Mouse (Mus musculus) embryonic facial prominence, embryonic 10.5 days (tissue): ENCODE results near the gene Grm1. TPM values are rescaled to one million over a fixed set of nuclear protein-coding genes. Genes with fewer than 3 reads are reported as not detected.
A peak's percentile ranks its signal among the peaks of the same experiment; 100 is the strongest.
"Not testable (repeated sequence)": the region's sequence is repeated elsewhere in the genome, so short reads cannot be mapped to it uniquely, and the experiment has no call there.

Source experiments
- DNase-seq: peaks from one replicate; pipeline ENCODE4 v3.0.0-alpha.2; 2017; ENCODE audit warnings: low spot score
- H3K27ac ChIP-seq: fragments of 300-500 bp; sonication (generic); replicated peaks from 2 replicates; pipeline ENCODE4 v1.5.1; 2016; ENCODE audit warnings: mild to moderate bottlenecking
- H3K27me3 ChIP-seq: fragments of 300-500 bp; sonication (generic); replicated peaks from 2 replicates; pipeline ENCODE4 v1.6.1; 2016; ENCODE audit warnings: low read depth, mild to moderate bottlenecking; ENCODE audit not compliant: poor library complexity, severe bottlenecking
- H3K36me3 ChIP-seq: fragments of 300-500 bp; sonication (generic); replicated peaks from 2 replicates; pipeline ENCODE4 v1.6.1; 2016; ENCODE audit warnings: mild to moderate bottlenecking, moderate library complexity
- H3K4me1 ChIP-seq: fragments of 300-500 bp; sonication (generic); 2 replicates; pipeline ENCODE4 v1.6.1; 2016
- H3K4me3 ChIP-seq: fragments of 300-500 bp; sonication (generic); 2 replicates; pipeline ENCODE4 v1.5.1; 2016; ENCODE audit warnings: mild to moderate bottlenecking, moderate library complexity
- H3K9me3 ChIP-seq: fragments of 300-500 bp; sonication (generic); 2 replicates; pipeline ENCODE4 v1.6.1; 2016; ENCODE audit warnings: mild to moderate bottlenecking
- WGBS: fragments of 180-500 bp; shearing (Covaris S2); methylation state at CpG from one replicate; pipeline ENCODE4 v1.1.7; 2016; 5-methylcytosine and 5-hydroxymethylcytosine counted together
- polyA plus RNA-seq: library from polyadenylated mRNA; unstranded; fragments of >200 nt; fragmentation: Nextera tagmentation; extraction: Ambion mirVana; gene quantifications from 2 replicates; pipeline ENCODE4 v1.2.1, GENCODE M21; 2016

Grm1 gene
- polyA plus RNA-seq, result not detected in 2 replicates

- 2% methylated on average over 32 of the region's 32 CpGs for WGBS
- H3K9me3 ChIP-seq, result no peaks in the 10 kb centered on the region
- H3K27me3 ChIP-seq, result peaks cover 44% of the 10 kb centered on the region
- H3K4me3 ChIP-seq, result peak within 1 kb of the TSS; percentile 40
- no peaks in the 10 kb centered on the region for H3K4me1 ChIP-seq
- peak; percentile 77 for DNase-seq
- no peaks in the 10 kb centered on the region for H3K36me3 ChIP-seq
- H3K27ac ChIP-seq, result no peak within 1 kb of the TSS
These were observed at the start of gene Grm1 for GRCm38 (mm10) chr10:11081611-11082398. Gene Grm1, minus strand, starts transcription at chr10:11082356.

GRCm38 (mm10) chr10:11121781-11122180 lies 39.6 kb upstream of the Grm1 start:
- Histone ChIP-seq H3K9me3 (no peaks in the 10 kb centered on the region), H3K27me3 (no peaks in the 10 kb centered on the region), H3K36me3 (no peaks in the 10 kb centered on the region), H3K4me3 (no peak overlapping the region), H3K4me1 (no peaks in the 10 kb centered on the region), H3K27ac (no peak overlapping the region)
- WGBS, result 87% methylated on average over 2 of the region's 2 CpGs
- no peak for DNase-seq

GRCm38 (mm10) chr10:11098475-11099044 lies 16.4 kb upstream of the Grm1 start:
- no peaks in the 10 kb centered on the region for H3K27me3 ChIP-seq
- H3K27ac ChIP-seq, result no peak overlapping the region
- DNase-seq, result no peak
- no peak overlapping the region for H3K4me3 ChIP-seq
- no peaks in the 10 kb centered on the region for H3K4me1 ChIP-seq
- WGBS, result 90% methylated on average over 4 of the region's 4 CpGs
- H3K9me3 ChIP-seq, result no peaks in the 10 kb centered on the region
- H3K36me3 ChIP-seq, result no peaks in the 10 kb centered on the region

GRCm38 (mm10) chr10:11086348-11086747 lies 4.2 kb upstream of the Grm1 start:
- no peak for DNase-seq
- Histone ChIP-seq H3K9me3 (no peaks in the 10 kb centered on the region), H3K27me3 (peaks cover 17% of the 10 kb centered on the region), H3K4me1 (no peaks in the 10 kb centered on the region), H3K4me3 (no peak overlapping the region), H3K36me3 (no peaks in the 10 kb centered on the region), H3K27ac (no peak overlapping the region)
- 87% methylated on average over 3 of the region's 3 CpGs for WGBS

GRCm38 (mm10) chr10:11080725-11081610 lies 1.2 kb downstream of the Grm1 start:
- Histone ChIP-seq H3K4me3 (peak overlapping the region; percentile 30), H3K36me3 (no peaks in the 10 kb centered on the region), H3K9me3 (no peaks in the 10 kb centered on the region), H3K27me3 (peaks cover 44% of the 10 kb centered on the region), H3K27ac (no peak overlapping the region), H3K4me1 (no peaks in the 10 kb centered on the region)
- 9% methylated on average over 25 of the region's 25 CpGs for WGBS
- no peak for DNase-seq

- no peak for DNase-seq
- Histone ChIP-seq H3K36me3 (no peaks in the 10 kb centered on the region), H3K4me1 (no peaks in the 10 kb centered on the region), H3K4me3 (peak overlapping the region; percentile 30), H3K9me3 (no peaks in the 10 kb centered on the region), H3K27me3 (peaks cover 44% of the 10 kb centered on the region), H3K27ac (no peak overlapping the region)
- WGBS, result 9% methylated on average over 33 of the region's 33 CpGs
These were observed 2.0 kb downstream of the Grm1 start for GRCm38 (mm10) chr10:11080013-11080724.

- no peaks in the 10 kb centered on the region for H3K36me3 ChIP-seq
- H3K27ac ChIP-seq, result no peak overlapping the region
- H3K27me3 ChIP-seq, result peaks cover 44% of the 10 kb centered on the region
- no peak for DNase-seq
- H3K9me3 ChIP-seq, result no peaks in the 10 kb centered on the region
- WGBS, result 78% methylated on average over 8 of the region's 8 CpGs
- no peak overlapping the region for H3K4me3 ChIP-seq
- no peaks in the 10 kb centered on the region for H3K4me1 ChIP-seq
These were observed 2.6 kb downstream of the Grm1 start for GRCm38 (mm10) chr10:11079506-11079905.

GRCm38 (mm10) chr10:11065136-11065535 lies 17.0 kb downstream of the Grm1 start:
- no peak overlapping the region for H3K4me3 ChIP-seq
- no peak overlapping the region for H3K27ac ChIP-seq
- H3K36me3 ChIP-seq, result no peaks in the 10 kb centered on the region
- 53% methylated on average over 2 of the region's 2 CpGs for WGBS
- no peaks in the 10 kb centered on the region for H3K27me3 ChIP-seq
- H3K9me3 ChIP-seq, result no peaks in the 10 kb centered on the region
- H3K4me1 ChIP-seq, result peaks cover 17% of the 10 kb centered on the region
- no peak for DNase-seq

- H3K4me3 ChIP-seq, result no peak overlapping the region
- H3K27me3 ChIP-seq, result no peaks in the 10 kb centered on the region
- no peak for DNase-seq
- peaks cover 17% of the 10 kb centered on the region for H3K4me1 ChIP-seq
- no peaks in the 10 kb centered on the region for H3K9me3 ChIP-seq
- no peaks in the 10 kb centered on the region for H3K36me3 ChIP-seq
- WGBS, result 75% methylated on average over 10 of the region's 10 CpGs
- no peak overlapping the region for H3K27ac ChIP-seq
These were observed 20.7 kb downstream of the Grm1 start for GRCm38 (mm10) chr10:11061318-11062071.

- H3K27ac ChIP-seq, result no peak overlapping the region
- H3K9me3 ChIP-seq, result no peaks in the 10 kb centered on the region
- H3K4me3 ChIP-seq, result no peak overlapping the region
- no peak for DNase-seq
- no peaks in the 10 kb centered on the region for H3K4me1 ChIP-seq
- no peaks in the 10 kb centered on the region for H3K36me3 ChIP-seq
- no peaks in the 10 kb centered on the region for H3K27me3 ChIP-seq
- 84% methylated on average over 7 of the region's 7 CpGs for WGBS
These were observed 32.8 kb downstream of the Grm1 start for GRCm38 (mm10) chr10:11049361-11049760.

GRCm38 (mm10) chr10:11045421-11045820 lies 36.7 kb downstream of the Grm1 start:
- not testable (repeated sequence) for H3K36me3 ChIP-seq, H3K4me3 ChIP-seq, H3K9me3 ChIP-seq, H3K4me1 ChIP-seq, H3K27ac ChIP-seq, H3K27me3 ChIP-seq, DNase-seq
- 63% methylated on average over 13 of the region's 13 CpGs for WGBS
